Mouse (Mus musculus) ES-E14 (cell line): ENCODE measurements around the gene Ropn1l.

ENCODE experiments used
- HCFC1 ChIP-seq: IDR thresholded peaks from 2 replicates; pipeline ENCODE4 v1.6.1; 2012; ENCODE audit warnings: low read length, inconsistent platforms, borderline replicate concordance; ENCODE audit not compliant: insufficient read depth
- ZNF384 ChIP-seq: IDR thresholded peaks from 2 replicates; pipeline ENCODE4 v1.6.1; 2012; ENCODE audit warnings: low read depth, low read length, inconsistent platforms

- TF ChIP-seq ZNF384 (no peak), HCFC1 (no peak)
Observed at GRCm38 (mm10) chr15:31430014-31430413, 23.5 kb downstream of the Ropn1l start.
